Mouse (Mus musculus) cerebellum, postnatal 25 days (tissue): ENCODE measurements around the gene Psg29.

Source experiments
- DNase-seq, 2 experiments: peaks; one replicate each; pipeline ENCODE4 v3.0.0; 2021; ENCODE audit warnings: mixed read lengths in 2 of 2

Psg29 gene

GRCm38 (mm10) chr7:17203177-17203576 lies at the start of gene Psg29:
Psg29 (plus strand) TSS chr7:17203477.
- no peak for DNase-seq

GRCm38 (mm10) chr7:17155634-17156033 lies 47.6 kb upstream of the Psg29 start:
- DNase-seq: peak; percentile 78 to 87

GRCm38 (mm10) chr7:17156885-17157677 lies 46.2 kb upstream of the Psg29 start:
- DNase-seq: no peak

GRCm38 (mm10) chr7:17159011-17159410 lies 44.3 kb upstream of the Psg29 start:
- peak in 1 of 2 experiments; percentile 34 for DNase-seq

- no peak for DNase-seq
Observed at GRCm38 (mm10) chr7:17171827-17172226, 31.4 kb upstream of the Psg29 start.

GRCm38 (mm10) chr7:17205530-17206184 lies 2.4 kb downstream of the Psg29 start:
- no peak for DNase-seq
